Mouse (Mus musculus) retina, embryonic 14.5 days (tissue): ENCODE data around the gene Prodh2.
"Not testable (repeated sequence)": the region's sequence is repeated elsewhere in the genome, so short reads cannot be mapped to it uniquely, and the experiment has no call there.

ENCODE experiments used
- DNase-seq: peaks from one replicate; pipeline ENCODE4 v3.0.0-alpha.2; 2015; ENCODE audit warnings: low spot score

Gene Prodh2

GRCm38 (mm10) chr7:30490251-30490956 is 3.0 kb upstream of the Prodh2 start:
- DNase-seq = peak; percentile 82

- peak; percentile 37 for DNase-seq
Observed at GRCm38 (mm10) chr7:30490957-30491307, 2.5 kb upstream of the Prodh2 start.

- DNase-seq = peak; percentile 83
Observed at GRCm38 (mm10) chr7:30492765-30493164, 657 bp upstream of the Prodh2 start.

- not testable (repeated sequence) for DNase-seq
Observed at GRCm38 (mm10) chr7:30495506-30496042, 2.2 kb downstream of the Prodh2 start.

- DNase-seq = not testable (repeated sequence)
Observed at GRCm38 (mm10) chr7:30501159-30501558, 7.7 kb downstream of the Prodh2 start.

- DNase-seq = no peak
Observed at GRCm38 (mm10) chr7:30508061-30508460, 14.6 kb downstream of the Prodh2 start.

- no peak for DNase-seq
Observed at GRCm38 (mm10) chr7:30515003-30515760, 21.8 kb downstream of the Prodh2 start.

GRCm38 (mm10) chr7:30518325-30518724 is 24.9 kb downstream of the Prodh2 start:
- DNase-seq = no peak

- DNase-seq = no peak
Observed at GRCm38 (mm10) chr7:30520396-30520795, 27.0 kb downstream of the Prodh2 start.

- DNase-seq = no peak
Observed at GRCm38 (mm10) chr7:30520856-30521255, 27.4 kb downstream of the Prodh2 start.

- no peak for DNase-seq
Observed at GRCm38 (mm10) chr7:30522871-30523270, 29.4 kb downstream of the Prodh2 start.

- no peak for DNase-seq
Observed at GRCm38 (mm10) chr7:30524487-30524886, 31.1 kb downstream of the Prodh2 start.

- DNase-seq = no peak
Observed at GRCm38 (mm10) chr7:30525954-30526353, 32.5 kb downstream of the Prodh2 start.

- DNase-seq = no peak
Observed at GRCm38 (mm10) chr7:30526399-30526798, 33.0 kb downstream of the Prodh2 start.

GRCm38 (mm10) chr7:30526981-30527380 is 33.6 kb downstream of the Prodh2 start:
- DNase-seq = no peak

GRCm38 (mm10) chr7:30531291-30531815 is 37.9 kb downstream of the Prodh2 start:
- DNase-seq = no peak

- peak; percentile 74 for DNase-seq
Observed at GRCm38 (mm10) chr7:30532931-30533330, 39.5 kb downstream of the Prodh2 start.

GRCm38 (mm10) chr7:30533941-30534632 is 40.7 kb downstream of the Prodh2 start:
- peak; percentile 41 for DNase-seq

GRCm38 (mm10) chr7:30534633-30535577 is 41.5 kb downstream of the Prodh2 start, which contains the start of gene Arhgap33:
TSS of gene Arhgap33 (minus strand) at chr7:30535060.
- DNase-seq = peak; percentile 99

- DNase-seq = no peak
Observed at GRCm38 (mm10) chr7:30540572-30540971, 47.1 kb downstream of the Prodh2 start.

- DNase-seq = no peak
Observed at GRCm38 (mm10) chr7:30544327-30544726, 50.9 kb downstream of the Prodh2 start.
